Mouse (Mus musculus) olfactory bulb, adult 2 months (tissue): ENCODE measurements at regions not wholly inside any gene's neighbourhood (a gene's known extent, or its start where the extent isn't known, plus 50 kb on each side); places are given as distances from the start of the nearest gene placed in this dataset.

ENCODE experiments used
- CTCF ChIP-seq: fragments of 200-500 bp; IDR thresholded peaks from 2 replicates; pipeline ENCODE4 v1.5.1; 2012; ENCODE audit warnings: low read depth, mild to moderate bottlenecking, low read length, moderate library complexity; ENCODE audit not compliant: insufficient read depth
- POLR2A ChIP-seq: fragments of 200-500 bp; IDR thresholded peaks from 2 replicates; pipeline ENCODE4 v1.6.1; 2012; ENCODE audit warnings: mild to moderate bottlenecking, low read depth, low read length, moderate library complexity; ENCODE audit not compliant: insufficient read depth

DNA sequence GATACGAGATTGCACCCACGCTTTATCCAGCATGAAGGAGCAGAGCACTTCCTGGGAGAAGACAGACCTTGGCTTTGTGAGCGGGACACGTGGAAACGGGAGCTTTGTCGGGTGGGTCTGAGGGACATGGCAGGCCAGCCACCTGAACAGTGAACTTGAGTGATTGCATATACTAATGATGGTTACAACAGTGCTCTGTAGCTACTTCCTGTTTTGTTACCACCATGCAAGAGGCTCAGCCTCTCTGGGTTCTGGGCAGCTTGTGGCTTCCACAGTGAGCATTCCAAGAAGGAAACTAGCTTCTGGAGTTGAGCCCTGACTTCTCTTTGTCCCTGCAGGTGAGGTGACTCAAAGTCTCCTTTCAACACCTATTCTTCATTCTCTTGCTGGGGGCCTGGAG, 109.5 kb upstream of the Vrk1 start:
- TF ChIP-seq CTCF = no peak
- no peak for TF ChIP-seq POLR2A
